Mouse (Mus musculus) embryonic facial prominence, embryonic 15.5 days (tissue): Measurements from ENCODE around the gene Smad3. TPM values are rescaled to one million over a fixed set of nuclear protein-coding genes. Genes with fewer than 3 reads are reported as not detected.

Experiments
- ATAC-seq: fragments of 200-750 bp; cut with Nextera tagmentation; 2 replicates; pipeline ENCODE4 v1.8.0; 2017; ENCODE audit warnings: low read depth, moderate TSS enrichment; ENCODE audit not compliant: insufficient number of reproducible peaks, low FRiP score, low TSS enrichment
- H3K27ac ChIP-seq: fragments of 300-500 bp; sonication (generic); replicated peaks from 2 replicates; pipeline ENCODE4 v1.5.1; 2015; ENCODE audit warnings: mild to moderate bottlenecking, inconsistent platforms
- H3K27me3 ChIP-seq: fragments of 300-500 bp; sonication (generic); 2 replicates; pipeline ENCODE4 v1.6.1; 2015; ENCODE audit warnings: inconsistent platforms
- H3K36me3 ChIP-seq: fragments of 300-500 bp; sonication (generic); 2 replicates; pipeline ENCODE4 v1.6.1; 2015; ENCODE audit warnings: mild to moderate bottlenecking, inconsistent platforms
- H3K4me1 ChIP-seq: fragments of 300-500 bp; sonication (generic); 2 replicates; pipeline ENCODE4 v1.6.1; 2015; ENCODE audit warnings: inconsistent platforms
- H3K4me2 ChIP-seq: fragments of 300-500 bp; sonication (generic); replicated peaks from 2 replicates; pipeline ENCODE4 v1.6.1; 2015; ENCODE audit warnings: mild to moderate bottlenecking, inconsistent platforms
- H3K4me3 ChIP-seq: fragments of 300-500 bp; sonication (generic); replicated peaks from 2 replicates; pipeline ENCODE4 v1.5.1; 2015; ENCODE audit warnings: mild to moderate bottlenecking, inconsistent platforms
- H3K9ac ChIP-seq: fragments of 300-500 bp; sonication (generic); 2 replicates; pipeline ENCODE4 v1.6.1; 2015; ENCODE audit warnings: inconsistent platforms
- H3K9me3 ChIP-seq: fragments of 300-500 bp; sonication (generic); replicated peaks from 2 replicates; pipeline ENCODE4 v1.6.1; 2016; ENCODE audit warnings: inconsistent platforms
- WGBS: fragments of 180-500 bp; shearing (Covaris S2); methylation state at CpG from one replicate; pipeline ENCODE4 v1.1.7; 2015; 5-methylcytosine and 5-hydroxymethylcytosine counted together
- polyA plus RNA-seq: library from polyadenylated mRNA; unstranded; fragments of >200 nt; fragmentation: Nextera tagmentation; extraction: Ambion mirVana; gene quantifications from 2 replicates; pipeline ENCODE4 v1.2.1, GENCODE M21; 2015

The Smad3 gene
- polyA plus RNA-seq, 1 experiment from 2014 or later: 25.4 TPM

GRCm38 (mm10) chr9:63696463-63697105 lies 61.2 kb downstream of the Smad3 start:
- 42% methylated on average over 10 of the region's 10 CpGs for WGBS
- Histone ChIP-seq H3K4me2 (no peak overlapping the region), H3K4me3 (no peak overlapping the region), H3K27ac (no peak overlapping the region; the same call in 1 of the 2 replicates), H3K27me3 (no peaks in the 10 kb centered on the region), H3K4me1 (peaks cover 48% of the 10 kb centered on the region), H3K9ac (no peak overlapping the region), H3K9me3 (no peaks in the 10 kb centered on the region), H3K36me3 (no peaks in the 10 kb centered on the region)
- ATAC-seq: no peak

GRCm38 (mm10) chr9:63691960-63692359 lies 65.8 kb downstream of the Smad3 start:
- H3K36me3 ChIP-seq: no peaks in the 10 kb centered on the region
- no peak overlapping the region for H3K4me2 ChIP-seq
- H3K9ac ChIP-seq: no peak overlapping the region
- peaks cover 20% of the 10 kb centered on the region for H3K4me1 ChIP-seq
- no peaks in the 10 kb centered on the region for H3K27me3 ChIP-seq
- no peak overlapping the region for H3K27ac ChIP-seq
- no peak for ATAC-seq
- WGBS: 45% methylated on average over 2 of the region's 2 CpGs
- no peaks in the 10 kb centered on the region for H3K9me3 ChIP-seq
- no peak overlapping the region for H3K4me3 ChIP-seq

- Histone ChIP-seq H3K9ac (no peak overlapping the region), H3K9me3 (no peaks in the 10 kb centered on the region), H3K4me2 (no peak overlapping the region), H3K36me3 (no peaks in the 10 kb centered on the region), H3K4me3 (no peak overlapping the region), H3K27me3 (no peaks in the 10 kb centered on the region), H3K4me1 (peaks cover 13% of the 10 kb centered on the region), H3K27ac (no peak overlapping the region)
- ATAC-seq: no peak
- WGBS: 86% methylated on average over 1 of the region's 1 CpGs
Measured at GRCm38 (mm10) chr9:63690511-63690910, 67.3 kb downstream of the Smad3 start.

GRCm38 (mm10) chr9:63687413-63688015 lies 70.3 kb downstream of the Smad3 start:
- no peak for ATAC-seq
- Histone ChIP-seq H3K4me1 (peaks cover 18% of the 10 kb centered on the region), H3K27ac (no peak overlapping the region), H3K9ac (no peak overlapping the region), H3K9me3 (no peaks in the 10 kb centered on the region), H3K27me3 (no peaks in the 10 kb centered on the region), H3K36me3 (no peaks in the 10 kb centered on the region), H3K4me2 (no peak overlapping the region), H3K4me3 (no peak overlapping the region)
- WGBS: 81% methylated on average over 7 of the region's 7 CpGs

GRCm38 (mm10) chr9:63685352-63685751 lies 72.4 kb downstream of the Smad3 start:
- H3K27me3 ChIP-seq: no peaks in the 10 kb centered on the region
- no peaks in the 10 kb centered on the region for H3K9me3 ChIP-seq
- 71% methylated on average over 5 of the region's 5 CpGs for WGBS
- no peak overlapping the region for H3K9ac ChIP-seq
- no peak overlapping the region for H3K4me3 ChIP-seq
- no peaks in the 10 kb centered on the region for H3K36me3 ChIP-seq
- H3K4me1 ChIP-seq: peaks cover 16% of the 10 kb centered on the region
- H3K4me2 ChIP-seq: no peak overlapping the region
- no peak overlapping the region for H3K27ac ChIP-seq
- ATAC-seq: no peak

- Histone ChIP-seq H3K9me3 (no peaks in the 10 kb centered on the region), H3K4me3 (no peak overlapping the region), H3K9ac (no peak overlapping the region), H3K36me3 (no peaks in the 10 kb centered on the region), H3K27me3 (no peaks in the 10 kb centered on the region), H3K27ac (no peak overlapping the region), H3K4me1 (peaks cover 16% of the 10 kb centered on the region), H3K4me2 (no peak overlapping the region)
- 90% methylated on average over 6 of the region's 6 CpGs for WGBS
- ATAC-seq: no peak
Measured at GRCm38 (mm10) chr9:63684277-63684676, 73.5 kb downstream of the Smad3 start.

GRCm38 (mm10) chr9:63682943-63683342 lies 74.9 kb downstream of the Smad3 start:
- no peak for ATAC-seq
- Histone ChIP-seq H3K36me3 (no peaks in the 10 kb centered on the region), H3K9ac (no peak overlapping the region), H3K4me2 (no peak overlapping the region), H3K4me1 (peaks cover 21% of the 10 kb centered on the region), H3K27me3 (no peaks in the 10 kb centered on the region), H3K27ac (no peak overlapping the region), H3K4me3 (no peak overlapping the region), H3K9me3 (no peaks in the 10 kb centered on the region)
- 84% methylated on average over 2 of the region's 2 CpGs for WGBS

GRCm38 (mm10) chr9:63682301-63682700 lies 75.5 kb downstream of the Smad3 start:
- no peaks in the 10 kb centered on the region for H3K27me3 ChIP-seq
- no peak overlapping the region for H3K27ac ChIP-seq
- no peak overlapping the region for H3K4me2 ChIP-seq
- no peak overlapping the region for H3K9ac ChIP-seq
- no peak for ATAC-seq
- H3K4me3 ChIP-seq: no peak overlapping the region
- peaks cover 22% of the 10 kb centered on the region for H3K4me1 ChIP-seq
- WGBS: 70% methylated on average over 9 of the region's 9 CpGs
- no peaks in the 10 kb centered on the region for H3K9me3 ChIP-seq
- no peaks in the 10 kb centered on the region for H3K36me3 ChIP-seq

- Histone ChIP-seq H3K4me1 (peaks cover 31% of the 10 kb centered on the region), H3K27me3 (no peaks in the 10 kb centered on the region), H3K4me3 (no peak overlapping the region), H3K4me2 (no peak overlapping the region), H3K9ac (no peak overlapping the region), H3K27ac (no peak overlapping the region), H3K36me3 (no peaks in the 10 kb centered on the region), H3K9me3 (no peaks in the 10 kb centered on the region)
- WGBS: 89% methylated on average over 1 of the region's 1 CpGs
- no peak for ATAC-seq
Measured at GRCm38 (mm10) chr9:63678076-63678475, 79.7 kb downstream of the Smad3 start.

GRCm38 (mm10) chr9:63677621-63678020 lies 80.2 kb downstream of the Smad3 start:
- Histone ChIP-seq H3K36me3 (no peaks in the 10 kb centered on the region), H3K27ac (no peak overlapping the region), H3K27me3 (no peaks in the 10 kb centered on the region), H3K4me3 (no peak overlapping the region), H3K4me1 (peaks cover 33% of the 10 kb centered on the region), H3K9me3 (no peaks in the 10 kb centered on the region), H3K4me2 (no peak overlapping the region), H3K9ac (no peak overlapping the region)
- WGBS: 39% methylated on average over 3 of the region's 3 CpGs
- ATAC-seq: no peak

GRCm38 (mm10) chr9:63674613-63675012 lies 83.2 kb downstream of the Smad3 start:
- no peak overlapping the region for H3K27ac ChIP-seq
- H3K4me3 ChIP-seq: no peak overlapping the region
- H3K36me3 ChIP-seq: peaks cover 6% of the 10 kb centered on the region; the same call in 1 of the 2 replicates
- H3K27me3 ChIP-seq: no peaks in the 10 kb centered on the region
- no peak overlapping the region for H3K9ac ChIP-seq
- no peak for ATAC-seq
- peaks cover 33% of the 10 kb centered on the region for H3K4me1 ChIP-seq
- H3K4me2 ChIP-seq: no peak overlapping the region
- no peaks in the 10 kb centered on the region for H3K9me3 ChIP-seq
- 81% methylated on average over 10 of the region's 10 CpGs for WGBS

GRCm38 (mm10) chr9:63673494-63673805 lies 84.3 kb downstream of the Smad3 start:
- no peak overlapping the region for H3K4me3 ChIP-seq
- no peak overlapping the region for H3K4me2 ChIP-seq
- no peaks in the 10 kb centered on the region for H3K27me3 ChIP-seq
- no peak for ATAC-seq
- H3K36me3 ChIP-seq: peaks cover 6% of the 10 kb centered on the region; the same call in 1 of the 2 replicates
- 81% methylated on average over 3 of the region's 3 CpGs for WGBS
- 0 out of 2 replicates have a peak overlapping the region, but pooled peaks have one; percentile 29 for H3K27ac ChIP-seq
- no peak overlapping the region for H3K9ac ChIP-seq
- H3K9me3 ChIP-seq: no peaks in the 10 kb centered on the region
- H3K4me1 ChIP-seq: peaks cover 39% of the 10 kb centered on the region
